Mouse (Mus musculus) G1E (cell line): ENCODE results near the gene Ccdc186.

Experiments
- CTCF ChIP-seq: IDR thresholded peaks from 2 replicates; pipeline ENCODE4 v1.5.1; 2012; ENCODE audit warnings: low read depth, low read length, inconsistent platforms, mixed read lengths
- POLR2AphosphoS5 ChIP-seq: IDR thresholded peaks from 2 replicates; pipeline ENCODE4 v1.6.1; 2012; ENCODE audit warnings: low read depth, low read length, inconsistent platforms; ENCODE audit not compliant: insufficient replicate concordance
- TAL1 ChIP-seq: conservative IDR thresholded peaks from 2 replicates; pipeline ENCODE4 v1.6.1; 2012; ENCODE audit warnings: low read depth, low read length, inconsistent platforms, mixed read lengths

GRCm38 (mm10) chr19:56774408-56774962 lies 47.5 kb downstream of the Ccdc186 start:
- TF ChIP-seq CTCF (no peak), POLR2AphosphoS5 (no peak), TAL1 (no peak)
